Mouse (Mus musculus) embryonic facial prominence, embryonic 14.5 days (tissue): Measurements from ENCODE around the gene Gper1. TPM values are rescaled to one million over a fixed set of nuclear protein-coding genes. Genes with fewer than 3 reads are reported as not detected.

Source experiments
- ATAC-seq: fragments of 200-750 bp; cut with Nextera tagmentation; 2 replicates; pipeline ENCODE4 v1.8.0; 2017; ENCODE audit warnings: low read depth, moderate number of reproducible peaks, moderate TSS enrichment
- DNase-seq: peaks from one replicate; pipeline ENCODE4 v3.0.0-alpha.2; 2015; ENCODE audit warnings: low spot score
- H3K27ac ChIP-seq: fragments of 300-500 bp; sonication (generic); replicated peaks from 2 replicates; pipeline ENCODE4 v1.5.1; 2014; ENCODE audit warnings: low read depth, mild to moderate bottlenecking, low read length, moderate library complexity
- H3K27me3 ChIP-seq: fragments of 300-500 bp; sonication (generic); replicated peaks from 2 replicates; pipeline ENCODE4 v1.6.1; 2014; ENCODE audit warnings: low read length; ENCODE audit not compliant: control insufficient read depth, insufficient read depth
- H3K36me3 ChIP-seq: fragments of 300-500 bp; sonication (generic); 2 replicates; pipeline ENCODE4 v1.6.1; 2014; ENCODE audit warnings: low read length, mixed read lengths; ENCODE audit not compliant: control insufficient read depth, insufficient read depth
- H3K4me1 ChIP-seq: fragments of 300-500 bp; sonication (generic); 2 replicates; pipeline ENCODE4 v1.6.1; 2014; ENCODE audit warnings: antibody characterized with exemption, low read length; ENCODE audit not compliant: control insufficient read depth, insufficient read depth
- H3K4me2 ChIP-seq: fragments of 300-500 bp; sonication (generic); 2 replicates; pipeline ENCODE4 v1.6.1; 2014; ENCODE audit warnings: low read depth, mild to moderate bottlenecking, low read length, moderate library complexity, mixed read lengths
- H3K4me3 ChIP-seq: fragments of 300-500 bp; sonication (generic); 2 replicates; pipeline ENCODE4 v1.5.1; 2014; ENCODE audit warnings: low read depth, mild to moderate bottlenecking, low read length
- H3K9ac ChIP-seq: fragments of 300-500 bp; sonication (generic); 2 replicates; pipeline ENCODE4 v1.6.1; 2014; ENCODE audit warnings: low read depth, mild to moderate bottlenecking, low read length, moderate library complexity, mixed read lengths
- H3K9me3 ChIP-seq: fragments of 300-500 bp; sonication (generic); 2 replicates; pipeline ENCODE4 v1.6.1; 2016; ENCODE audit warnings: low read length; ENCODE audit not compliant: control insufficient read depth
- WGBS: fragments of 180-500 bp; shearing (Covaris S2); extraction: QIAGEN DNeasy Blood & Tissue Kit; methylation state at CpG from one replicate; pipeline ENCODE4 v1.1.7; 2014; 5-methylcytosine and 5-hydroxymethylcytosine counted together
- polyA plus RNA-seq: library from polyadenylated mRNA; unstranded; fragments of >200 nt; fragmentation: Nextera tagmentation; extraction: Ambion mirVana; gene quantifications from 2 replicates; pipeline ENCODE4 v1.2.1, GENCODE M21; 2014

Gene Gper1
- polyA plus RNA-seq, 1 experiment from 2014 or later: 6.7 TPM

DNA sequence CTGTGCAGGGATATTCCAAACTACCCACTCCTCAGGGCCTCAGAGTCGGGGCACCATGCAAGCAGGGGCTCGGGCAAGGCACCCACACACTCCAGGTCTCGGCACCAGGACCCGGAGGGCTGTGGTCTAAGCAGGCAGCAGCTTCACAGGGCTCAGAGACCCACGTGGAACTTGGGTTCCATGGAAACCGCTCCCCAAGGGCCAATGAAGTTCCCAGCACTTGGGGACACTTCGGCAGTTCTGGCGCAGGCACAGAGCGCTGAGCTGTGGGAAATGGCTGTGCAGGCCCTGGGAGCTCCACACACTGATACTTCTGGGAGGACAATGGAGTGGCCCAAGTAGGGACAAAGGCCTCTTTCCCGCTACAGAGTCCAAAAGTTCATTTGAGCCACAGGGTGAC, 30.1 kb downstream of the Gper1 start:
- no peak for ATAC-seq

DNA sequence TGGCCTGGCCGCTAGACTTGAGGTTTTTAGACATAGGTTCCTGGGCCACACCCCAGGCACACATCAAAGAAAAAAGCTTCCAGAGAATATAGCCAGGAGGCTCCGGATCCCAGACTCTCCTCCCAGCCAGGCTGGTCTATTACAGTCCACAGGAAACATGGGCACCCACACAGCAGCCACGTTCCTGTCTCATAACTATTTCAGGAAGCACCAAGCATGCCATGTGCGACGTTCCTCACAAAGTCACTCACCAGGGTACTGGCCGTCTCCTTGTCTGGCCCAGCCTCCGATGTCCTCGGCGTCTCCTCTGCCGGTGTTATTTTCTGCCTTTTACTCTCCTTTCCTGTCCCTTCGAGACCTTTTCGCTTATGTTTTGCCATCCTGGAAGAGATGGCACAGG, 32.2 kb downstream of the Gper1 start:
- Histone ChIP-seq H3K4me3 (no peak overlapping the region), H3K4me2 (no peak overlapping the region), H3K27me3 (no peaks in the 10 kb centered on the region), H3K27ac (no peak overlapping the region), H3K36me3 (peaks cover 9% of the 10 kb centered on the region; the same call in 1 of the 2 replicates), H3K9ac (no peak overlapping the region), H3K4me1 (peaks cover 5% of the 10 kb centered on the region; the same call in 1 of the 2 replicates), H3K9me3 (no peaks in the 10 kb centered on the region)
- 91% methylated on average over 12 of the region's 12 CpGs for WGBS
- DNase-seq: no peak
- no peak for ATAC-seq

More for the DNA sequence above, 30.1 kb downstream of the Gper1 start:
- Histone ChIP-seq H3K27me3 (no peaks in the 10 kb centered on the region), H3K36me3 (peaks cover 9% of the 10 kb centered on the region; the same call in 1 of the 2 replicates), H3K4me2 (no peak overlapping the region), H3K9ac (no peak overlapping the region), H3K4me1 (no peaks in the 10 kb centered on the region), H3K4me3 (no peak overlapping the region), H3K9me3 (no peaks in the 10 kb centered on the region), H3K27ac (no peak overlapping the region)
- DNase-seq: no peak
- WGBS: 90% methylated on average over 10 of the region's 10 CpGs

DNA sequence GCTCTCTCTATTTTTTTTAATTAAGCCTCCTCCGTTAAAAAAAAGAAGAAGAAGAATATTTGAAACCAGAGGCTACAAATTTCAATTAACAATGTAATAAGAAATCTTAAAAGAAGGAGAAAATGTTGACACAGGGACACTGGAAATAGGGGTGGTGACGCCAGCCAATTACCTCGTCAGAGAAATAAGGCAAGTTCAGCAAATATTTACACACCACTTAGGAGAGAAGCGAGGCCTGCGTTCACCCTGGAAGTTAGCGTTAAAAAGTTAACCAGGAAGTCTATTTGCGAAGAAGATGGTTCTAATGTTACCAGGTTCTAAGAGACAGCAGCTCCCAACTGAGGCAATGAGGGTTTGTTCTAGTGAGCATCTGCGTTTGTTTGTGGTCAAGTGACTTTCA, 34.3 kb downstream of the Gper1 start:
- DNase-seq (no peak), ATAC-seq (no peak)
- Histone ChIP-seq H3K27ac (no peak overlapping the region), H3K4me3 (no peak overlapping the region), H3K36me3 (peaks cover 9% of the 10 kb centered on the region; the same call in 1 of the 2 replicates), H3K9ac (no peak overlapping the region), H3K9me3 (no peaks in the 10 kb centered on the region), H3K4me1 (peaks cover 5% of the 10 kb centered on the region; the same call in 1 of the 2 replicates), H3K27me3 (no peaks in the 10 kb centered on the region), H3K4me2 (no peak overlapping the region)
- WGBS: 84% methylated on average over 8 of the region's 8 CpGs

DNA sequence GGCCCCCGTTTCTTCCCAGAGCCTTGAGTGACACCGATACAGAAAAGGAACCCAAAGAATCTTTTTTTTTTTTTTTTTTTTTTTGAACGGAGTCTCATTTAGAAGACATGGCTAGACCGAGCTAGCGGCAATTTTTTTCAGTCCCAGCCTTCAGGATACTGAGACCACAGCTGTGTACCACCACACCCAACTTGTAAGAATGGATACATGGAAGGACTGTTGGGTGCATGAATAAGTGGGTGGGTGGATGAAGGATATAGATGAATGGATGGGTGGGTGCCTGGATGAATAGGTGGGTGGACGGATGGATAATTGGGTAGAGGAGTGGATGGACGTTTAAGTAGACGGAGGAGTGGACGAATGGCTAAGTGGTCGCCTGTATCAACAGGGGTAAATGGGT, 37.0 kb downstream of the Gper1 start:
- ATAC-seq: peak; percentile 10; the same call in 1 of the 2 replicates
- WGBS: 6% methylated on average over 10 of the region's 10 CpGs
- Histone ChIP-seq H3K9ac (peak overlapping the region; percentile 71), H3K27ac (no peak overlapping the region), H3K4me1 (peaks cover 5% of the 10 kb centered on the region; the same call in 1 of the 2 replicates), H3K36me3 (peaks cover 4% of the 10 kb centered on the region; the same call in 1 of the 2 replicates), H3K9me3 (no peaks in the 10 kb centered on the region), H3K27me3 (no peaks in the 10 kb centered on the region), H3K4me2 (peak overlapping the region; percentile 90), H3K4me3 (peak overlapping the region; percentile 65)
- DNase-seq: no peak

DNA sequence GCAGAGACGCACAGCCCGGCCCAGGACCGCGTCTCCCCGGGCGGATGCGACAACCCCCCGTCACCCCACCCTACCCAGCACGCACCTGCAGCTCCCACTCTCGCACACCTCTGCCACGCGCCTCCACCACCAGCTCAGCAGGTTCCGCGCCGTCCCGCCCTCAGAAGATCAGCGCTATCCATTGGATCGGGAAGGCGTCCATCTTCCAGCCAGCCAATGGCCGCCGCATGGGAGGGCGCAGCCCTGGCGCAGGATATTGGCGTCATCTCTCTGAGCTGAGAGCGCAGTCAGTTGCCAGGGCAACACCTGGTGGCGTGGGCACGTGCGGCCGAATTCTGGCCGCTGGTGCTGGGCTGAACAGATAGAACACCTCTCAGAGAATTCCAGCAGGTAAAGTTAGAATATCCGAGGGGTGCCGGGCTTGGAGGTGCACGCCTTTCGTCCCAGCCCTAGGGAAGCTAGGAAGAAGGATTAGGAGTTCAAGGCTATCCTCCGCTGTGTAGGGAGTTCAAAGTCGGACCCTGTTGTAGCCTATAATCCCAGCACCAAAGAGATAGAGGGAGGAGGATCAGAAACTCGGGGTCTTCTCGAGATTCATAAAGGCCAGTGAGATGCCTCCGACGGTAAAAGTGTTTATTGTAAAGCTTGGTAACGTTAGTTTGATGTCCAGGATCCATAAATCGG, 37.6 kb downstream of the Gper1 start, which contains the start of gene 3110082I17Rik:
3110082I17Rik (minus strand) TSS at position 144 of the 684 bp plus-strand sequence.
- WGBS: 4% methylated on average over 39 of the region's 42 CpGs
- no peaks in the 10 kb centered on the region for H3K9me3 ChIP-seq
- H3K27me3 ChIP-seq: no peaks in the 10 kb centered on the region
- peaks cover 5% of the 10 kb centered on the region; the same call in 1 of the 2 replicates for H3K4me1 ChIP-seq
- H3K36me3 ChIP-seq: no peaks in the 10 kb centered on the region
- H3K9ac ChIP-seq: peak within 1 kb of the TSS; percentile 71
- DNase-seq: peak; percentile 98
- peak within 1 kb of the TSS; percentile 65 for H3K4me3 ChIP-seq
- peak; percentile 99 for ATAC-seq
- H3K4me2 ChIP-seq: peak within 1 kb of the TSS; percentile 90
- no peak within 1 kb of the TSS for H3K27ac ChIP-seq

DNA sequence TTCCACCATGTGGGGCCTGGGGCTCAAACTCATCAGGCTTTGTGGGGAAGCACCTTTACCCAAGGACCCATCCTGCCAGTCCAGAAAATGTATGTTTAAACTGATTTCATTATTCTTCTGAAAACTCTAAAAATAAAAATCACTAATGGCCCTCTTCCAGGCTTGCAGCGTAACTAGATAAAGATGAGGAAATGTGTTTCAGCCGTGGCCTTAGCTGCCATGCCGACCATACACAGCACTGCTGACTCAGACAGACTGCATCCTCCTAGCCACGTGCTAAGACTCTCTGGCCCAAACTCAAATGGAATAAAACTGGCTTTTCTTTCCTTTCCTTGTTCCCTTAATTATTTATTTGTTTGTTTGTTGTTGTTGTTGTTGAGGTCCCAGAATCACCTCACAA, 41.9 kb downstream of the Gper1 start:
- WGBS: 62% methylated on average over 4 of the region's 4 CpGs
- H3K36me3 ChIP-seq: no peaks in the 10 kb centered on the region
- no peak overlapping the region for H3K4me3 ChIP-seq
- no peak overlapping the region for H3K4me2 ChIP-seq
- no peaks in the 10 kb centered on the region for H3K27me3 ChIP-seq
- DNase-seq (no peak), ATAC-seq (no peak)
- no peaks in the 10 kb centered on the region; the same call in 1 of the 2 replicates for H3K4me1 ChIP-seq
- H3K9me3 ChIP-seq: no peaks in the 10 kb centered on the region
- no peak overlapping the region for H3K27ac ChIP-seq
- H3K9ac ChIP-seq: no peak overlapping the region

DNA sequence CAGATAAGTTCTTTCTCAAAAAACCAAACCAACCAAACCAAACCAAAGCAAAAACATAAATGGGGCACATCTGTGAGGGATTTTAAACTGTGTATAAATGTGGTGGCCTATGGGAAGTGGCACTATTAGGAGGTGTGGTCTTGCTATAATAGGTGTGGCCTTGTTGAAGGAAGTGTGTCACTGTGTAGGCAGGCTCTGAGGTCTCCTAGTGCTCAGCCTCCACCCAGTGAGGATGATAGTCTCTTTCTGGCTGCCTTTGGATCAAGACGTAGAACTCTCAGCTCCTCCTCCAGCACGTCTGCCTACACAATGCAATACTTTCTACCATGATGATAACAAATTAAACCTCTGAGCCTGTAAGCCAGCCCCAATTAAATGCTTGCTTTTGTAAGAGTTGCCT, 43.4 kb downstream of the Gper1 start:
- 64% methylated on average over 2 of the region's 2 CpGs for WGBS
- no peak overlapping the region for H3K27ac ChIP-seq
- DNase-seq: no peak
- no peak overlapping the region for H3K4me3 ChIP-seq
- no peaks in the 10 kb centered on the region for H3K9me3 ChIP-seq
- H3K9ac ChIP-seq: no peak overlapping the region
- no peaks in the 10 kb centered on the region for H3K4me1 ChIP-seq
- H3K27me3 ChIP-seq: no peaks in the 10 kb centered on the region
- no peak overlapping the region for H3K4me2 ChIP-seq
- peaks cover 7% of the 10 kb centered on the region; the same call in 1 of the 2 replicates for H3K36me3 ChIP-seq
- no peak for ATAC-seq

DNA sequence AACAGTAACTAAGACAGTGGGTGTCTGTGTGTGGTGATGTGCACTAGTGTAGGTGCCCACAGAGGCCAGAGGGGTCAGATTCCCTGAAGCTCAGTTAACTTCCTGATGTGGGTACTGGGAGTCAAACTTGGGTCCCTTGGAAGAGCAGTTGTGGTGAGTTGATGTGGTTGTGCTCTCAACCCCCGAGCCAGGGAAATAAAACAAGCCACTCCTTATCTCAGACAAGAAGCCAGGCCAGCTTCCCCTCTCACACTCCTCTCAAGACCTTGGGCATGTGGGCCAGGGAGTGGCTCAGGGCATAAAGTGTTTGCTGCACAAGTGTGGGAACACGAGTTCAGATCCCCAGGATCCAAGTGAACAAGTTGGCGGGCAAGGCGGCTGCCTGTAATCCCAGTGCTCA, 43.9 kb downstream of the Gper1 start:
- 62% methylated on average over 4 of the region's 4 CpGs for WGBS

DNA sequence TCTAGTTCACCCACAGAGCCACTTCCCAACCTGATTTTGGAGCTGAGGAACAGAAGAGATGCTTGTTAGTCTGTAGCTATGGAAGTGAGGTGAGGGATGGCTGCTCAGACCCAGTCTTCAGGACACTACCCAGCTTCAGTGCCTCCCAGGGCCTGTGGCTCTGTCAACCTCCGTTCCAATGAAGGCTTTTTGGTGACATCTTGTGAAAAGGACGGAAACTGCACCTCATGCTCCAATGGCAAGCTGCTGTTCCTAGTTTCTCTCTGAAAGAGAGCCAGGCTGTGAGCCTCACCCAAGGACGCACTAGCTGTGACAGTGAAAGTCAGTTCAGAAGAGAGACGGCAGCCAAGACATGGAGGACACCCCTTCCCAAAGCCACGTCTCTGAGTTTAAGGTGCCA, 45.0 kb downstream of the Gper1 start:
- DNase-seq (peak; percentile 24), ATAC-seq (0 out of 2 replicates have a peak, but pooled peaks have one; percentile 55)
- H3K4me1 ChIP-seq: no peaks in the 10 kb centered on the region
- H3K9ac ChIP-seq: no peak overlapping the region
- H3K9me3 ChIP-seq: no peaks in the 10 kb centered on the region
- no peak overlapping the region for H3K4me3 ChIP-seq
- H3K27ac ChIP-seq: no peak overlapping the region
- 45% methylated on average over 5 of the region's 5 CpGs for WGBS
- H3K27me3 ChIP-seq: no peaks in the 10 kb centered on the region
- peaks cover 23% of the 10 kb centered on the region for H3K36me3 ChIP-seq
- H3K4me2 ChIP-seq: no peak overlapping the region

More for the DNA sequence above, 43.9 kb downstream of the Gper1 start:
- DNase-seq: no peak
- no peak overlapping the region for H3K4me2 ChIP-seq
- H3K9ac ChIP-seq: no peak overlapping the region
- no peak overlapping the region for H3K4me3 ChIP-seq
- no peaks in the 10 kb centered on the region for H3K4me1 ChIP-seq
- no peaks in the 10 kb centered on the region for H3K9me3 ChIP-seq
- no peak for ATAC-seq
- peaks cover 11% of the 10 kb centered on the region for H3K36me3 ChIP-seq
- no peak overlapping the region for H3K27ac ChIP-seq
- H3K27me3 ChIP-seq: no peaks in the 10 kb centered on the region
